Mouse (Mus musculus) midbrain, embryonic 12.5 days (tissue): ENCODE data around the gene Leo1. TPM values are rescaled to one million over a fixed set of nuclear protein-coding genes. Genes with fewer than 3 reads are reported as not detected.

Experiments used
- ATAC-seq: fragments of 200-750 bp; cut with Nextera tagmentation; 2 replicates; pipeline ENCODE4 v1.8.0; 2017; ENCODE audit warnings: low read depth, moderate TSS enrichment, moderate library complexity; ENCODE audit not compliant: low FRiP score
- H3K27ac ChIP-seq: fragments of 300-500 bp; sonication (generic); replicated peaks from 2 replicates; pipeline ENCODE4 v1.5.1; 2016; ENCODE audit warnings: mild to moderate bottlenecking
- H3K27me3 ChIP-seq: fragments of 300-500 bp; sonication (generic); 2 replicates; pipeline ENCODE4 v1.6.1; 2016; ENCODE audit warnings: mild to moderate bottlenecking
- H3K36me3 ChIP-seq: fragments of 300-500 bp; sonication (generic); 2 replicates; pipeline ENCODE4 v1.6.1; 2016
- H3K4me1 ChIP-seq: fragments of 300-500 bp; sonication (generic); 2 replicates; pipeline ENCODE4 v1.6.1; 2016
- H3K4me2 ChIP-seq: fragments of 300-500 bp; sonication (generic); replicated peaks from 2 replicates; pipeline ENCODE4 v1.6.1; 2016; ENCODE audit warnings: mild to moderate bottlenecking, moderate library complexity
- H3K4me3 ChIP-seq: fragments of 300-500 bp; sonication (generic); 2 replicates; pipeline ENCODE4 v1.5.1; 2016; ENCODE audit warnings: mild to moderate bottlenecking
- H3K9ac ChIP-seq: fragments of 300-500 bp; sonication (generic); replicated peaks from 2 replicates; pipeline ENCODE4 v1.6.1; 2016; ENCODE audit warnings: mild to moderate bottlenecking, moderate library complexity
- H3K9me3 ChIP-seq: fragments of 300-500 bp; sonication (generic); 2 replicates; pipeline ENCODE4 v1.6.1; 2016; ENCODE audit warnings: mild to moderate bottlenecking
- WGBS: fragments of 180-500 bp; shearing (Covaris S2); methylation state at CpG from one replicate; pipeline ENCODE4 v1.1.7; 2016; 5-methylcytosine and 5-hydroxymethylcytosine counted together
- polyA plus RNA-seq: library from polyadenylated mRNA; unstranded; fragments of >200 nt; fragmentation: Nextera tagmentation; extraction: Ambion mirVana; gene quantifications from 2 replicates; pipeline ENCODE4 v1.2.1, GENCODE M21; 2016

Gene Leo1
- 51.3 and 51.6 TPM in 2 replicates for polyA plus RNA-seq

- under 1% methylated on average over 45 of the region's 45 CpGs for WGBS
- peak; percentile 94 for ATAC-seq
- H3K4me3 ChIP-seq, result peak within 1 kb of the TSS; percentile 87
These were observed at the start of gene Leo1 for GRCm38 (mm10) chr9:75440796-75441666. Gene Leo1 (plus strand): TSS chr9:75441524.

GRCm38 (mm10) chr9:75393251-75393650 is 48.1 kb upstream of the Leo1 start:
- H3K4me2 ChIP-seq, result no peak overlapping the region
- H3K9ac ChIP-seq, result no peak overlapping the region
- H3K36me3 ChIP-seq, result peaks cover 94% of the 10 kb centered on the region
- H3K27ac ChIP-seq, result no peak overlapping the region
- H3K27me3 ChIP-seq, result no peaks in the 10 kb centered on the region
- 85% methylated on average over 12 of the region's 12 CpGs for WGBS
- H3K4me3 ChIP-seq, result no peak overlapping the region
- H3K4me1 ChIP-seq, result no peaks in the 10 kb centered on the region; the same call in 1 of the 2 replicates
- no peaks in the 10 kb centered on the region for H3K9me3 ChIP-seq
- ATAC-seq, result no peak

More at GRCm38 (mm10) chr9:75440796-75441666, at the start of gene Leo1:
- H3K27ac ChIP-seq, result peak within 1 kb of the TSS; percentile 84
- H3K9me3 ChIP-seq, result no peaks in the 10 kb centered on the region
- peaks cover 13% of the 10 kb centered on the region for H3K4me1 ChIP-seq
- H3K27me3 ChIP-seq, result no peaks in the 10 kb centered on the region
- peak within 1 kb of the TSS; percentile 87 for H3K9ac ChIP-seq
- peak within 1 kb of the TSS; percentile 68 for H3K4me2 ChIP-seq
- H3K36me3 ChIP-seq, result peaks cover 15% of the 10 kb centered on the region

DNA sequence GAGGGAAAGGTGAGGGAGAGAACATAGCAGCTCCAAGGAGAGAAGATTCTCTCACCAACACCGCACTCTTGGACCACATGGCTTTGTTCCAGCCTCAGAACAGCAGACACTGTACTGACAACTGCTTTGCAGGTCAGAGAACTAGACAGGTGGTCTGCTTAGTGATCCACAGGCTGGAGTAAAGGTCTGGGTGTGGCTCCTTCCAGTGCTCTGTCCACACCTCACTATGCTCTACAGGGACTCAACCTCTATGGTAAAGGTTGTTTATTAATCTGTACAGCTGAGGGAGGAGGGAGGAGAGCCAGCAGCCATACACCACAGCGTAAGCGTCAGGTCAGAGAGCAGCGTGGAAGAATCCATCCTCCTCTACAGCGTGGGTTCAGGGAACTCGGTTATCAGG is 45.4 kb upstream of the Leo1 start:
- WGBS, result 93% methylated on average over 6 of the region's 6 CpGs
- no peak overlapping the region for H3K4me2 ChIP-seq
- H3K4me3 ChIP-seq, result no peak overlapping the region
- H3K4me1 ChIP-seq, result peaks cover 5% of the 10 kb centered on the region; the same call in 1 of the 2 replicates
- no peaks in the 10 kb centered on the region for H3K9me3 ChIP-seq
- H3K27ac ChIP-seq, result no peak overlapping the region
- H3K27me3 ChIP-seq, result no peaks in the 10 kb centered on the region
- no peak overlapping the region for H3K9ac ChIP-seq
- ATAC-seq, result no peak
- H3K36me3 ChIP-seq, result peaks cover 76% of the 10 kb centered on the region

DNA sequence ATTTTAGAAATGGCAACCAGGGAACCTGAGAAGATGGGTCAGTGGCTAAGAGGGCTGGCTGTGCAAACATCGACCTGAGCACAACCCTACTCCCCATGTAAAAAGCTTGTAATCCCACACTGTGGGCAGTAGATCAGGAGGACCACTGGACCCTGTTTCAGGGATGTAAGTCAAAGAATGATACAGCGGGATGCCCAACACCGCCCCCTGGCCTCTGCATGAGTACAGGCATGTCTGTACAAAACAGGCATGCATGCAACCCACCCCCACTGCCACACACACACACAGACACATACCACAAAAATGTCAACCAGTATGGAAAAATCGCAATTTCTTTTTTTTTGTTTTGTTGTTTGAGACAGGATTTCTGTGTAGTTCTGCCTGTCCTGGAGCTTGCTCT is 42.3 kb upstream of the Leo1 start:
- Histone ChIP-seq H3K9ac (no peak overlapping the region), H3K36me3 (peaks cover 48% of the 10 kb centered on the region), H3K27me3 (no peaks in the 10 kb centered on the region), H3K4me3 (no peak overlapping the region), H3K27ac (no peak overlapping the region), H3K9me3 (no peaks in the 10 kb centered on the region), H3K4me2 (no peak overlapping the region), H3K4me1 (peaks cover 25% of the 10 kb centered on the region)
- no peak for ATAC-seq
- WGBS, result 96% methylated on average over 4 of the region's 4 CpGs

GRCm38 (mm10) chr9:75400639-75401038 is 40.7 kb upstream of the Leo1 start:
- Histone ChIP-seq H3K4me2 (no peak overlapping the region), H3K4me1 (peaks cover 38% of the 10 kb centered on the region), H3K27ac (no peak overlapping the region), H3K9me3 (no peaks in the 10 kb centered on the region), H3K4me3 (no peak overlapping the region), H3K27me3 (no peaks in the 10 kb centered on the region), H3K36me3 (peaks cover 33% of the 10 kb centered on the region), H3K9ac (no peak overlapping the region)
- ATAC-seq, result no peak
- WGBS, result 82% methylated on average over 5 of the region's 5 CpGs

DNA sequence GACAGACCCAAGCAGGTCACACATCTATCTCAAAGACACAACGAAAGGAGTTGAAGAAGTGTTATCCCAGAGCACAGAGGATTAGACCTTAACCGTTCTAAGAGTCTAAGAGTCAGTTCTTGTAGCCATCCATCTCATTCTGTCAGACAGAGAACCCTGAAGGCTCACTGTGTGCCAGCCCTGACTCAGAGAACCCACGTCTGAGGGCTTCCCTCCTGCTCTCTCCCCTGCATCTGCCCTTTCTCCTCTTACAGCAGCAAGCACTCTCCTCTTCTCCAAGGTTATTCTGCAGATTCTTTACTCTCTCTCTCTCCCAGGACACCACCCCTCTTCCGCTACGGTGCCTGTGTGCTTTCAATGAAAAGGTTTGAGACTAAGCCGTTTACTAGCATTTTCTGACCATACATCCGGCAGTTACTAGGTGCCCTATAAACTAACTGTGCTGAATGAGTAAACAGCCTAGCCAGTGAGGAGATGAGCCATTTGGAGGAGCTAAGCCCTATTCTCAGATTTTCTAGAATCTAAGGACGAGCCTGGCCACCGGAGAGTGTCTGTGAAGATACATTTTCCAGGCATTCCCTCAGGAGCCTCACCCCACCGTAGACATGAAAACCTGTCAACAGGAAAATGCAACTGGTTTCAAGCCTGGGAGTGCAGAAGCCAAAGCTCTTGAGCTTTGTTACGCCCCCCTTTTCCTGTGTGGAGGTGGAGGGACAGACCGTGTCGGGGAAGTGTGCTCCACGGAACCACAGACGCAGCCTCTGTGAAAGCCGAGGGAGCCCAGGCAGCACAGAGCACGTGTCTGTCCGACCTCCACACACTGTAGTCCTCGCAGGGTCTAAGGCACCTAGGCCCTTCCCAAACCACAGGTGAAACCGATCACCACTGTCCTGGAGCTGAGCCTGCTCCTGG is 39.5 kb upstream of the Leo1 start:
- H3K27ac ChIP-seq, result no peak overlapping the region
- H3K4me3 ChIP-seq, result no peak overlapping the region
- 84% methylated on average over 20 of the region's 20 CpGs for WGBS
- no peaks in the 10 kb centered on the region for H3K27me3 ChIP-seq
- no peak for ATAC-seq
- H3K36me3 ChIP-seq, result peaks cover 22% of the 10 kb centered on the region
- no peak overlapping the region for H3K9ac ChIP-seq
- H3K4me2 ChIP-seq, result no peak overlapping the region
- no peaks in the 10 kb centered on the region for H3K9me3 ChIP-seq
- peaks cover 41% of the 10 kb centered on the region for H3K4me1 ChIP-seq

GRCm38 (mm10) chr9:75403520-75403919 is 37.8 kb upstream of the Leo1 start:
- Histone ChIP-seq H3K4me1 (peaks cover 50% of the 10 kb centered on the region), H3K36me3 (peaks cover 6% of the 10 kb centered on the region), H3K27me3 (no peaks in the 10 kb centered on the region), H3K27ac (no peak overlapping the region), H3K9me3 (no peaks in the 10 kb centered on the region), H3K4me3 (no peak overlapping the region), H3K4me2 (no peak overlapping the region), H3K9ac (no peak overlapping the region)
- ATAC-seq, result no peak
- WGBS, result 79% methylated on average over 3 of the region's 3 CpGs

GRCm38 (mm10) chr9:75406121-75406520 is 35.2 kb upstream of the Leo1 start:
- no peak for ATAC-seq
- Histone ChIP-seq H3K4me2 (no peak overlapping the region), H3K9me3 (no peaks in the 10 kb centered on the region), H3K27me3 (no peaks in the 10 kb centered on the region), H3K4me3 (no peak overlapping the region), H3K4me1 (peaks cover 56% of the 10 kb centered on the region), H3K9ac (no peak overlapping the region), H3K27ac (no peak overlapping the region), H3K36me3 (no peaks in the 10 kb centered on the region)
- 93% methylated on average over 2 of the region's 2 CpGs for WGBS

- Histone ChIP-seq H3K4me3 (peak overlapping the region; percentile 95), H3K4me1 (peaks cover 48% of the 10 kb centered on the region), H3K27me3 (no peaks in the 10 kb centered on the region), H3K9me3 (no peaks in the 10 kb centered on the region), H3K4me2 (peak overlapping the region; percentile 62), H3K9ac (peak overlapping the region; percentile 52), H3K27ac (no peak overlapping the region), H3K36me3 (no peaks in the 10 kb centered on the region)
- 15% methylated on average over 10 of the region's 10 CpGs for WGBS
- ATAC-seq, result no peak
These were observed 33.5 kb upstream of the Leo1 start for GRCm38 (mm10) chr9:75407803-75408202.

- Histone ChIP-seq H3K36me3 (no peaks in the 10 kb centered on the region), H3K4me1 (peaks cover 42% of the 10 kb centered on the region), H3K9me3 (no peaks in the 10 kb centered on the region), H3K27me3 (no peaks in the 10 kb centered on the region), H3K27ac (0 out of 2 replicates have a peak overlapping the region, but pooled peaks have one; percentile 98), H3K4me2 (peak overlapping the region; percentile 62), H3K9ac (peak overlapping the region; percentile 96), H3K4me3 (peak overlapping the region; percentile 95)
- no peak for ATAC-seq
- WGBS, result 3% methylated on average over 11 of the region's 11 CpGs
These were observed 33.0 kb upstream of the Leo1 start for GRCm38 (mm10) chr9:75408204-75408826.

- H3K4me2 ChIP-seq, result peak overlapping the region; percentile 62
- peak overlapping the region; percentile 98 for H3K27ac ChIP-seq
- peak overlapping the region; percentile 96 for H3K9ac ChIP-seq
- no peaks in the 10 kb centered on the region for H3K9me3 ChIP-seq
- H3K4me1 ChIP-seq, result peaks cover 35% of the 10 kb centered on the region
- peak; percentile 90 for ATAC-seq
- under 1% methylated on average over 78 of the region's 90 CpGs for WGBS
- no peaks in the 10 kb centered on the region for H3K27me3 ChIP-seq
- peak overlapping the region; percentile 95 for H3K4me3 ChIP-seq
- H3K36me3 ChIP-seq, result no peaks in the 10 kb centered on the region
These were observed 32.1 kb upstream of the Leo1 start for GRCm38 (mm10) chr9:75409031-75409851.
